Mouse (Mus musculus): ENCODE data around the gene Rasal1.

DNA sequence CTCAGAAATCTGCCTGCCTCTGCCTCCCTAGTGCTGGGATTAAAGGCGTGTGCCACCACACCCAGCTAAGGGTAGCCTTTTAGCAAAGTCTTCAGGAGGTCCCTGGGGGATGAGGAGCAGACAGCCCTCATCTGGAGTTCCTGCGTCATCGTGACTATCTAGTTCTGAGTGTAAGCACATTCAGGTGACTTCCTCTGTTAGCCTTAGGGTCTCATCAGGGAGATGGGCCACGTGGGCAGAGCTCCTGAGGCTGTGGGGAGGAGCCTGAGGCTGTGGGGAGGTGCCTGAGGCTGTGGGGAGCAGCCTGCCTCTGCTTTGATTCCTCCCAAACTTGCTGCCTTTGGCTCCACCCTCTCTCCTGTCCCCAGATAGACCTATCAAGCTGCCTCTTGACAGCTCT, 48.3 kb downstream of the Rasal1 start:
- TF ChIP-seq GATA1 (IDR thresholded peaks at IDR 0.05; ENCODE audit: low read length) (no peak), TAL1 (IDR thresholded peaks at IDR 0.05; ENCODE audit: low read length) (no peak)

Data from erythroblast, embryonic 14.5 days (primary cell).